Mouse (Mus musculus): ENCODE measurements around the gene Gng2.

DNA sequence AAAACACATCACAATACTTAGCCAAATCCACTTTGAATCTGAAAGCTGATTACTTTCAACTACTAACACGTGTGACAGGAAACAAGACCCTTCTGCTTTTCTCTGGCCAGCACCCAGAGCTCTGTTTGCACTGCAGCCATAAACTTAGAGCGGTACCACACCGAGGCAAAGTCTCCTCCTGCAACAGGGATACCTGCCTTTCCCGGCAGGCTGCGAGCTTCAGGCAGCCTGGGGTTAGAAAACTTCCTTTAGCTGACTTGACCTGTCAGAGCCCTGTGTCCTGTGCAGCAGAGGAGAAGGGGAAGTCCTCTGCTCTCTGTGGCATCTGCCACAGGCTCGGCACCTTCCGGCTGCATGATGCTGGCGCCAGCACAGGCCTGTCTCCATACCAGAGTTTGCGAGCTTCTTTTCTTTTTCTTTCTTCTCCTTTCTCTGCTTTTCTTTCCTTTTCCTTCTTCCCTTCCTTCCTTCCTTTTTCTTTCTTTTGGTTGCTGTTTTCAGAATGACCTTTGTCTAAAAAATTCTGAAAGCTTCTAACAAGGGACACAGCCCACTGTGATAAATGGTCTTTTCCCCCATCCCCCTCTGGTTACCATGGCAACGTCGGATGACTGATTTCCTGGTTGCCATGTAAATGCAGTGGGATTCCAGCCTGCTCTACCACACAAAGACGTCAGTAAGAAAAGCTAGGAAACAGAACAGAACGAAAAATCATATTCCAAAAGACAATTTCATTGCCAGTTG, 9.4 kb upstream of the Gng2 start:
- no peak for TF ChIP-seq CTCF (IDR thresholded peaks at IDR 0.05; ENCODE audit: insufficient read depth, low read length)
- TF ChIP-seq POLR2A (IDR thresholded peaks at IDR 0.05; ENCODE audit: borderline replicate concordance, extremely low read depth, low read depth, low read length), result peak; percentile 5; the same call in 1 of the 2 replicates
